Mouse (Mus musculus) testis, adult 2 months (tissue): Measurements from ENCODE around the gene Akap5.

ENCODE experiments used
- CTCF ChIP-seq: fragments of 200-500 bp; IDR thresholded peaks from 2 replicates; pipeline ENCODE4 v1.5.1; 2012; ENCODE audit warnings: low read depth, mild to moderate bottlenecking, inconsistent platforms, low read length, moderate library complexity; ENCODE audit not compliant: control insufficient read depth, insufficient read depth, insufficient replicate concordance
- POLR2A ChIP-seq: fragments of 200-500 bp; IDR thresholded peaks from 2 replicates; pipeline ENCODE4 v1.6.1; 2012; ENCODE audit warnings: low read depth, mild to moderate bottlenecking, inconsistent platforms, low read length, moderate library complexity; ENCODE audit not compliant: control insufficient read depth

- TF ChIP-seq CTCF (no peak), POLR2A (no peak)
Observed at GRCm38 (mm10) chr12:76280556-76280955, 44.1 kb upstream of the Akap5 start.
